Mouse (Mus musculus) effector memory CD4-positive, alpha-beta T cell, adult 7 months (primary cell): Measurements from ENCODE around the gene Erbb4. TPM values are rescaled to one million over a fixed set of nuclear protein-coding genes. Genes with fewer than 3 reads are reported as not detected.

ENCODE experiments used
- polyA plus RNA-seq: library from polyadenylated mRNA; unstranded; fragments of 100-300 nt; shearing (Covaris generic); gene quantifications from one replicate; pipeline ENCODE4 v1.2.1, GENCODE M21; 2017

Erbb4 gene
- not detected for polyA plus RNA-seq

GRCm38 (mm10) chr1:69107485-69108158, at the start of gene Erbb4:
TSS of gene Erbb4 (minus strand) at chr1:69108059.

